Mouse (Mus musculus) stomach, embryonic 14.5 days (tissue): ENCODE measurements around the gene Armh1. TPM values are rescaled to one million over a fixed set of nuclear protein-coding genes. Genes with fewer than 3 reads are reported as not detected.
"Not testable (repeated sequence)": the region's sequence is repeated elsewhere in the genome, so short reads cannot be mapped to it uniquely, and the experiment has no call there.

Experiments
- ATAC-seq: fragments of 200-750 bp; cut with Nextera tagmentation; 2 replicates; pipeline ENCODE4 v1.8.0; 2017; ENCODE audit warnings: low read depth, moderate TSS enrichment; ENCODE audit not compliant: insufficient number of reproducible peaks, insufficient read depth, low FRiP score
- H3K27ac ChIP-seq: fragments of 300-500 bp; sonication (generic); 2 replicates; pipeline ENCODE4 v1.5.1; 2014; ENCODE audit warnings: mild to moderate bottlenecking, low read length, moderate library complexity, mixed read lengths
- H3K27me3 ChIP-seq: fragments of 300-500 bp; sonication (generic); 2 replicates; pipeline ENCODE4 v1.6.1; 2014; ENCODE audit warnings: low read length, control low read depth, mixed read lengths; ENCODE audit not compliant: control insufficient read depth, insufficient read depth
- H3K36me3 ChIP-seq: fragments of 300-500 bp; sonication (generic); 2 replicates; pipeline ENCODE4 v1.6.1; 2014; ENCODE audit warnings: mild to moderate bottlenecking, control low read depth, low read length, moderate library complexity, mixed read lengths; ENCODE audit not compliant: control insufficient read depth, insufficient read depth
- H3K4me1 ChIP-seq: fragments of 300-500 bp; sonication (generic); 2 replicates; pipeline ENCODE4 v1.6.1; 2014; ENCODE audit warnings: low read length, control low read depth, mixed read lengths; ENCODE audit not compliant: control insufficient read depth, insufficient read depth
- H3K4me2 ChIP-seq: fragments of 300-500 bp; sonication (generic); replicated peaks from 2 replicates; pipeline ENCODE4 v1.6.1; 2014; ENCODE audit warnings: low read depth, low read length, control low read depth
- H3K4me3 ChIP-seq: fragments of 300-500 bp; sonication (generic); 2 replicates; pipeline ENCODE4 v1.5.1; 2014; ENCODE audit warnings: low read depth, low read length, control low read depth
- H3K9ac ChIP-seq: fragments of 300-500 bp; sonication (generic); replicated peaks from 2 replicates; pipeline ENCODE4 v1.6.1; 2014; ENCODE audit warnings: low read depth, mild to moderate bottlenecking, control low read depth, low read length, moderate library complexity, mixed read lengths
- H3K9me3 ChIP-seq: fragments of 300-500 bp; sonication (generic); 2 replicates; pipeline ENCODE4 v1.6.1; 2016; ENCODE audit warnings: low read depth, low read length, control low read depth; ENCODE audit not compliant: control insufficient read depth
- WGBS: fragments of 180-500 bp; shearing (Covaris S2); extraction: QIAGEN DNeasy Blood & Tissue Kit; methylation state at CpG from one replicate; pipeline ENCODE4 v1.1.7; 2014; 5-methylcytosine and 5-hydroxymethylcytosine counted together
- polyA plus RNA-seq: library from polyadenylated mRNA; unstranded; fragments of >200 nt; fragmentation: Nextera tagmentation; extraction: Ambion mirVana; gene quantifications from 2 replicates; pipeline ENCODE4 v1.2.1, GENCODE M21; 2014

Armh1 gene
- polyA plus RNA-seq, 1 experiment from 2014 or later: 0.30 TPM

DNA sequence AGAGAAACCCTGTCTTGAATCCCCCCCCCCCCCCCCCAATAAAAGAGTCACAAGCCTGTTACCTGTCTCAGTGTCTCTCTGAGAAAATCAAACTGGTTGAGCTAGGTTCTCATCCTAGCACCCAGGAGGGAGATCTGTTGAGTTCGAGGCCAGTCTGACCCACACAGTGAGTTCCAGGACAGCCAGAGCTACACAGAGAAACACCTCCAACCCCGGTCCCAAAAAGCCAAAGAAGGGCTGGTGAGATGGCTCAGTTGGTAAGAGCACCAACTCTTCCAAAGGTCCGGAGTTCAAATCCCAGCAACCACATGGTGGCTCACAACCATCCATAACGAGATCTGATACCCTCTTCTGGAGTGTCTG lies 49.0 kb downstream of the Armh1 start:
- Histone ChIP-seq H3K4me2 (no peak overlapping the region), H3K36me3 (no peaks in the 10 kb centered on the region), H3K27ac (peak overlapping the region; percentile 67; the same call in 1 of the 2 replicates), H3K9ac (no peak overlapping the region), H3K27me3 (no peaks in the 10 kb centered on the region), H3K4me1 (no peaks in the 10 kb centered on the region), H3K4me3 (no peak overlapping the region), H3K9me3 (no peaks in the 10 kb centered on the region)
- ATAC-seq: no peak
- 68% methylated on average over 4 of the region's 4 CpGs for WGBS

DNA sequence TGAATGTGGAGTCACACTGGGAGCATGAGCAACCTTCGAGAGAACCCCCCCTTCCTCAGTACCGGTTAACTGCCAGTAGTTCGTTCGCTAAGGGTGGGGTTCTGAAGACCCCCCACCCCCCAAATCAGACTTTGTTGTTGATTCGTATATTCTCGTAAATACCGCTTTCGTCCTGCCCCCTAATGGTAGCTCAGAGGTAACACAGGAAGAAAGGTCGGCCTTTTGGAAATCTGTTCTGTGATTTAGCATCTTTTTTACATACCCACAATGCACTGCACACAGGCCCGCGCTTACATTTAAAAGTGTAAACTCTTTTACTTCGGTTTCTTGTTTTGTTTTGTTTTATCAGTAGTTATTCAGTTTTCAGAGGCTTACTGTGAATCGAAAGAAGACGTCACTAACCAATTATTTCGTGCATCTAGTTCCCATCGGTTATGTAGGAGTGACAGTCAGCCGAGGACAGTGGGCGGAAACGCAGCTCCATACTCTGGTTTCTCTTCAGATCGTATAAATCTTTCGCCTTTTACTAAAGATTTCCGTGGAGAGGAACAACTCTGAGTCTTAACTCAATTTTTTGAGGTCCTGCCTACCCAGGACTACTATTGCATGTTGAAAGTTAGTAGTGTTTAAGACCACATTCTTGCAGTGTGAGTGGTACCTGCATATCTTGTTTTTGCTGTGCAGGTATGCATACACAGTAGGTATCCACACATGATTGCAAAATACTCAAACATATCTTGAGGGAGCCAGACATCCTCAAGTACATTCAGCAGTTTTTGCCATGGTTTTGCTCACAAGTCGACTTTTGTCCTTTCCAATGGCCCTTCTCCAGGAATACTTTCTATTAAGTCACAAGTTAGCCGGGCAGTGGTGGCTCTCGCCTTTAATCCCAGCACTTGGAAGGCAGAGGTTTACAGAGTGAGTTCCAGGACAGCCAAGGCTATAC lies 49.6 kb downstream of the Armh1 start:
- H3K9ac ChIP-seq: peak overlapping the region; percentile 18; the same call in 1 of the 2 replicates
- peak; percentile 85; the same call in 1 of the 2 replicates for ATAC-seq
- no peaks in the 10 kb centered on the region for H3K27me3 ChIP-seq
- WGBS: 2% methylated on average over 25 of the region's 25 CpGs
- H3K9me3 ChIP-seq: no peaks in the 10 kb centered on the region
- peak overlapping the region; percentile 67; the same call in 1 of the 2 replicates for H3K27ac ChIP-seq
- H3K4me3 ChIP-seq: peak overlapping the region; percentile 20
- peak overlapping the region; percentile 35 for H3K4me2 ChIP-seq
- H3K36me3 ChIP-seq: no peaks in the 10 kb centered on the region
- H3K4me1 ChIP-seq: no peaks in the 10 kb centered on the region

DNA sequence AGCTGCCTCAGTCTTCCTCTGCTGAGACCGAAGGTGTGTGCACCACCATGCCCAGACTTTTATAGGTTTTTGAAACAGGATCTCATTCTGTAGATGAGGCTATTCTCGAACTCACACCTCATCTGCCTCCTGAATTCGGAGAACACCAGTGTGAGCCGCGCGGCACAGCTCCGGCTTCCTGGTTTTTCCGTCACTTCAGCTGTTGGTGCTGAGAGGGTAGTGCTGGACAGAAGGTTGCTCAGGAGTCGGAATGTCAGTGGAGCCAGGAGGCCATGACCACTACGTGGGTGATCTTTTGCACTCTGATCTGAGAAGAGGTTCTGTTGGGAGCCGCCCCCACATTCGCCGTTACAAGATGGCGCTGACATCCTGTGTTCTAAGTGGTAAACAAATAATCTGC lies 60.1 kb downstream of the Armh1 start:
- ATAC-seq: no peak
- no peaks in the 10 kb centered on the region for H3K36me3 ChIP-seq
- H3K9ac ChIP-seq: no peak overlapping the region
- WGBS: 94% methylated on average over 14 of the region's 14 CpGs
- no peak overlapping the region for H3K4me2 ChIP-seq
- no peaks in the 10 kb centered on the region for H3K27me3 ChIP-seq
- H3K27ac ChIP-seq: no peak overlapping the region
- H3K4me3 ChIP-seq: no peak overlapping the region
- H3K4me1 ChIP-seq: no peaks in the 10 kb centered on the region
- no peaks in the 10 kb centered on the region for H3K9me3 ChIP-seq

DNA sequence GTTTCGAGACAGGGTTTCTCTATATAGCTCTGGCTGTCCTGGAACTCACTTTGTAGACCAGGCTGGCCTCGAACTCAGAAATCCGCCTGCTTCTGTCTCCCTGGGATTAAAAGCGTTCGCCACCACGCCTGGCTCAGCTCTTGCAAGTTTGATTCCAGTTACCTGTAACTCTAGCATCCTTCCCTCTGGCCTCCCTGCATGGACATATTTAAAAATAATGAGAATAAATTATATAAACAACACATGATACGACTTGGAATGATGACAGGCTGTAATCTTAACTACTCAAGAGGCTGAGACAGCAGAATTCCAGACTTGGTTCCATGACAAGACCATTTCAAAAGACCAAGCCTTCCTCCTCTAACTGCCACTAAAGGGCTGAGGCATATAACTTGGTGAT lies 61.3 kb downstream of the Armh1 start:
- no peaks in the 10 kb centered on the region for H3K36me3 ChIP-seq
- no peaks in the 10 kb centered on the region for H3K27me3 ChIP-seq
- no peaks in the 10 kb centered on the region for H3K4me1 ChIP-seq
- 59% methylated on average over 7 of the region's 7 CpGs for WGBS
- no peaks in the 10 kb centered on the region for H3K9me3 ChIP-seq
- H3K4me3 ChIP-seq: no peak overlapping the region
- ATAC-seq: no peak
- peak overlapping the region; percentile 81; the same call in 1 of the 2 replicates for H3K27ac ChIP-seq
- H3K4me2 ChIP-seq: no peak overlapping the region
- H3K9ac ChIP-seq: no peak overlapping the region

DNA sequence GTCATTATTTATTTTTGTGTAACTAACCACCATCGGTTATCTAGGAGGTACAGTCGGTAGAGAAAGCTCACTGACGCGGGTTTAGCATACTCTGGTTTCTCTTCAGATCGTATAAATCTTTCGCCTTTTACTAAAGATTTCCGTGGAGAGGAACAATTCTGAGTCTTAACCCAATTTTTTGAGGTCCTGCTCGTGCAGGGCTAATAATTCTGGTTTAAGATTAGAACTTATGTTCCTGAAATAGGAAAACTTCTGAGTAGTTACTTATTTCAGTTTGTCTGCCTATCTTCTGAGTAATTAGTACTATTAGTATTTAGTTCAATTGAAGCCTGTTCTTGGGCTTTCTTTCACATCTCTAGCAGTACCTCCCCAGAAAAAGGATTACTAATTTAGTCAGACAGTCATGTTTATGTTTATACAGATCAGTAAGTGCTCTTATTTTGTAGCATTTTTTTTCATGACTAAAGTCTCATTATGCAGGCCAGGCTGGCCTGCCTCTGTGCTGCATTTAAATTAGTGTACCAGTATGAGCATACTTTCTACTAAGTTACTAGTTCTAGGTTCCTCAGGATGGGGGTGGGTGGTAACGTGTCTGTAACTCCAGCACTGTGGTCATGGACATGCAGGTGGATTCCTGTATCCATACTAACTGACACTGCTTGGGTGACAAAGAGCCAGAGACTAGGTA lies 61.9 kb downstream of the Armh1 start:
- H3K4me2 ChIP-seq: peak overlapping the region; percentile 49
- 0% methylated on average over 9 of the region's 9 CpGs for WGBS

GRCm38 (mm10) chr4:117189382-117189855 lies 62.5 kb downstream of the Armh1 start:
- WGBS: under 1% methylated on average over 16 of the region's 16 CpGs
- Histone ChIP-seq H3K27me3 (no peaks in the 10 kb centered on the region), H3K4me1 (no peaks in the 10 kb centered on the region), H3K27ac (peak overlapping the region; percentile 81), H3K9ac (peak overlapping the region; percentile 45), H3K36me3 (no peaks in the 10 kb centered on the region), H3K9me3 (no peaks in the 10 kb centered on the region), H3K4me2 (peak overlapping the region; percentile 49), H3K4me3 (peak overlapping the region; percentile 34)
- peak; percentile 76 for ATAC-seq

More for the DNA sequence above, 61.9 kb downstream of the Armh1 start:
- ATAC-seq: peak; percentile 86
- Histone ChIP-seq H3K36me3 (no peaks in the 10 kb centered on the region), H3K9me3 (no peaks in the 10 kb centered on the region), H3K27ac (peak overlapping the region; percentile 81), H3K27me3 (no peaks in the 10 kb centered on the region), H3K4me3 (peak overlapping the region; percentile 34), H3K4me1 (no peaks in the 10 kb centered on the region), H3K9ac (peak overlapping the region; percentile 45)

DNA sequence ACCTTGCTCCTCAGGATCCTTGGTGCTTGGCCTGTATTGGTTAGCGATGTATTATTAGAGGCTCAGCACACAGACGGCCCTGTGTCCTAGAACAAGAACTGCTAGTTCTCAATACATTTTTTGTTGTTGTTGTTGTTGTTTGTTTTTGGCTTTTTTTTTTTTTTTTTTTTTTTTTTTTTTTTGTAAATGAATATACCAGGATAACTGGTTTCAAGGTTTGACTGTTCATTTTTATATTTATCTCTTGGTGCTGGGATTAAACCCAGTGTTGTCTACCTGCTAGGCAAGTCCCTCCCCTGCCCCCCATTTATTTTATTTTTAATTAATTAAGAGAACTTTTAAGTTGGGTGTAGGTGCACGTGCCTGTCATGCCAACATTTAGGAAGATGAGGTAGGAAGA lies 63.0 kb downstream of the Armh1 start:
- no peaks in the 10 kb centered on the region for H3K4me1 ChIP-seq
- H3K9ac ChIP-seq: peak overlapping the region; percentile 45; the same call in 1 of the 2 replicates
- H3K4me3 ChIP-seq: peak overlapping the region; percentile 34
- ATAC-seq: no peak
- 50% methylated on average over 3 of the region's 3 CpGs for WGBS
- H3K4me2 ChIP-seq: peak overlapping the region; percentile 49
- no peaks in the 10 kb centered on the region for H3K9me3 ChIP-seq
- peak overlapping the region; percentile 81 for H3K27ac ChIP-seq
- no peaks in the 10 kb centered on the region for H3K27me3 ChIP-seq
- H3K36me3 ChIP-seq: no peaks in the 10 kb centered on the region

- H3K4me3 ChIP-seq: peak overlapping the region; percentile 78
- H3K4me2 ChIP-seq: peak overlapping the region; percentile 37
- H3K36me3 ChIP-seq: peaks cover 18% of the 10 kb centered on the region
- not testable (repeated sequence) for H3K27ac ChIP-seq, H3K4me1 ChIP-seq, H3K9me3 ChIP-seq, H3K27me3 ChIP-seq
- ATAC-seq: peak; percentile 51; the same call in 1 of the 2 replicates
- H3K9ac ChIP-seq: 0 out of 2 replicates have a peak overlapping the region, but pooled peaks have one; percentile 45
- 12% methylated on average over 9 of the region's 9 CpGs for WGBS
Measured at GRCm38 (mm10) chr4:117182759-117183096, 69.2 kb downstream of the Armh1 start.
